Mouse (Mus musculus) thymus, postnatal 14 days (tissue): ENCODE results near the gene 4933414I15Rik.

Source experiments
- DNase-seq: peaks from one replicate; pipeline ENCODE4 v3.0.0; 2021

4933414I15Rik gene

GRCm38 (mm10) chr11:50943506-50943905, at the start of gene 4933414I15Rik:
Gene 4933414I15Rik, minus strand, starts transcription at chr11:50943765.
- DNase-seq = no peak

GRCm38 (mm10) chr11:50981667-50982066, 38.1 kb upstream of the 4933414I15Rik start, which contains the start of gene Olfr1377:
Gene Olfr1377, plus strand, starts transcription at chr11:50981967.
- DNase-seq = no peak

- no peak for DNase-seq
These were observed 33.7 kb upstream of the 4933414I15Rik start for GRCm38 (mm10) chr11:50977216-50977615.

GRCm38 (mm10) chr11:50966230-50966629, 22.7 kb upstream of the 4933414I15Rik start, which contains the start of gene Olfr1378:
Gene Olfr1378, plus strand, starts transcription at chr11:50966530.
- DNase-seq = no peak

GRCm38 (mm10) chr11:50964886-50965285, 21.3 kb upstream of the 4933414I15Rik start:
- no peak for DNase-seq

- no peak for DNase-seq
These were observed 10.1 kb upstream of the 4933414I15Rik start, which contains the start of gene Prop1 for GRCm38 (mm10) chr11:50953665-50954064. Gene Prop1, minus strand, starts transcription at chr11:50953765.

- no peak for DNase-seq
These were observed 8.7 kb upstream of the 4933414I15Rik start for GRCm38 (mm10) chr11:50952290-50952689.

- DNase-seq = no peak
These were observed 1.2 kb downstream of the 4933414I15Rik start for GRCm38 (mm10) chr11:50942386-50942785.

- peak; percentile 25 for DNase-seq
These were observed 3.8 kb downstream of the 4933414I15Rik start for GRCm38 (mm10) chr11:50939621-50940366.

- no peak for DNase-seq
These were observed 5.1 kb downstream of the 4933414I15Rik start for GRCm38 (mm10) chr11:50938435-50938834.

- DNase-seq = no peak
These were observed 11.5 kb downstream of the 4933414I15Rik start for GRCm38 (mm10) chr11:50932040-50932439.

GRCm38 (mm10) chr11:50931451-50931866, 12.1 kb downstream of the 4933414I15Rik start, which contains the start of gene Zfp354b:
Gene Zfp354b, minus strand, starts transcription at chr11:50931633.
- DNase-seq = peak; percentile 63

- no peak for DNase-seq
These were observed 12.5 kb downstream of the 4933414I15Rik start for GRCm38 (mm10) chr11:50931021-50931420.

GRCm38 (mm10) chr11:50930469-50931014, 13.0 kb downstream of the 4933414I15Rik start:
- no peak for DNase-seq

GRCm38 (mm10) chr11:50915671-50916320, 27.8 kb downstream of the 4933414I15Rik start, which contains the start of gene Zfp2:
Gene Zfp2, minus strand, starts transcription at chr11:50916165.
- peak; percentile 93 for DNase-seq

- DNase-seq = no peak
These were observed 29.1 kb downstream of the 4933414I15Rik start for GRCm38 (mm10) chr11:50914461-50914860.

GRCm38 (mm10) chr11:50913301-50913700, 30.3 kb downstream of the 4933414I15Rik start:
- no peak for DNase-seq

- DNase-seq = no peak
These were observed 35.4 kb downstream of the 4933414I15Rik start for GRCm38 (mm10) chr11:50908136-50908535.

- DNase-seq = no peak
These were observed 46.2 kb downstream of the 4933414I15Rik start for GRCm38 (mm10) chr11:50897359-50897758.

GRCm38 (mm10) chr11:50892441-50892840, 51.1 kb downstream of the 4933414I15Rik start:
- peak; percentile 28 for DNase-seq
